Mouse (Mus musculus) embryonic fibroblast, embryonic 13.5 days (primary cell): ENCODE measurements at regions not wholly inside any gene's neighbourhood (a gene's known extent, or its start where the extent isn't known, plus 50 kb on each side); places are given as distances from the start of the nearest gene placed in this dataset.

ENCODE experiments used
- H3K27ac ChIP-seq: 2 replicates; pipeline ENCODE4 v1.5.1; 2012; ENCODE audit warnings: low read length, control low read depth, inconsistent platforms; ENCODE audit not compliant: insufficient read depth
- H3K4me1 ChIP-seq: 2 replicates; pipeline ENCODE4 v1.6.1; 2011; ENCODE audit warnings: low read length; ENCODE audit not compliant: control insufficient read depth, insufficient read depth
- H3K4me3 ChIP-seq: 2 replicates; pipeline ENCODE4 v1.5.1; 2011; ENCODE audit warnings: mild to moderate bottlenecking, control low read depth, low read length; ENCODE audit not compliant: insufficient read depth
- CTCF ChIP-seq: IDR thresholded peaks from 2 replicates; pipeline ENCODE4 v1.5.1; 2011; ENCODE audit warnings: mild to moderate bottlenecking, control low read depth, low read length, moderate library complexity, borderline replicate concordance; ENCODE audit not compliant: insufficient read depth
- POLR2A ChIP-seq: IDR thresholded peaks from 2 replicates; pipeline ENCODE4 v1.6.1; 2011; ENCODE audit warnings: low read depth, mild to moderate bottlenecking, control low read depth, low read length, moderate library complexity

DNA sequence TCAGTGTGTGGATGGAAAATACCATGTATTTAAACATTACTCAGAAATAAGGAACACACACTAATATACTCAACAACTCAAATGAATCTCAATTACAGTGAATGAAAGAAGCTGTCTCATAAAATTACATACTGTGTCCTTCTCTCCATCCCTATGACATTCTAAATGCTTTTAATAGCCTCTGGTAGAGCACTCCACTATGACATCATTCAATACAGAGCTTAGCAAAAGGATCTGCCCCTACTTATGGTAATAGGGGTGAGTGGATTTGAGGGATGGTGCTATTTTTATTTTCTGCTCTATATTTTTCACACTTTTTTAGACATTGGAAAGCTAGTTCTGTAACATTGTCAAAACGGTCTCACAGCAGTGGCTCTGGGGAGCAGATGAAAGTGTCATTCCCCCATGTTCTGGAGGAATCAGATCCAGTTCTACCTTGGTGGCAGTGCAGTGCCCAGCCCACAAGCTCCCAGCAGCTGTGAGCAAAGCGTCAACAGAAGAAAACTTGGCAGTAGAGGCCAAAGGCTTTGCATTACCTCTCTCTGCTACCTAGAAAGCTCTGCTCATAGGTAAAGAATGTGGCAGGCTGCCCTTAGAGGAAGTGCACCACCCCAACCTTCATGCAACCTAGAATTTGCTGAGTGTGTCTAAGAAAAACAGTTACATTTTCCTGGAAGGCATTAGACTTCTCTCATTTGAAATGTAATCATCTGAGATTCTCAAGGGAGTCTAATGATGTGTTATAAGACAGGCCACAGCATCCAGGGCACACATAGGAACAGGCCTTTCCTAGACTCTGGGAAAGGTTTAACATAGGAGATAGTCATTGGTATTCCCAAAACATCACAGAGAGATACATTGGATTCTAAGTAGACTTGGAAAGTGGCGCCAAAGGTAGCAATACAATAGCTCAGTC lies 138.1 kb downstream of the Snx19 start:
- Histone ChIP-seq H3K27ac (no peak overlapping the region), H3K4me3 (no peak overlapping the region)
- TF ChIP-seq CTCF (no peak), POLR2A (no peak)

DNA sequence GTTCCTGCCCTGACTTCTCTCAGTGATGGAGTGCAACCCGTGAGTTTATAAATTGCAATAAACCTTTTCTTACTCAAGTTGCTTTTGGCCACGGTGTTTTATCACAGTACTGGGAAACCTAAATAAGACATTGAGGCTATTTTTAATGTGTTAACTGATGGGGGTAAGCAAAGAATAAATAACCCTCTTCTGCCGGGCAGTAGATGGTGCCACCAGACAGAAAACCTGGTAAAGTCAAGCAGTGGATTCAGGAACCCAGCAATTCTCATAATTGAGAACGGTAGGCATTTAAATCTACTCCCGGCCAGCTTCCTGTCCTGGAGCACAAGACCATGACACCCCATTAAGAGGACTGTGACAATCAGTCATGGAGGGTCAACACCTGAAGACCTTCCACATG lies 136.5 kb downstream of the Snx19 start:
- TF ChIP-seq POLR2A (no peak), CTCF (no peak)
- Histone ChIP-seq H3K4me1 (no peaks in the 10 kb centered on the region), H3K4me3 (no peak overlapping the region), H3K27ac (no peak overlapping the region)

More for the DNA sequence above, 138.1 kb downstream of the Snx19 start:
- H3K4me1 ChIP-seq = no peaks in the 10 kb centered on the region

- H3K27ac ChIP-seq = no peak overlapping the region
- H3K4me3 ChIP-seq = no peak overlapping the region
- no peak for TF ChIP-seq CTCF
- no peak for TF ChIP-seq POLR2A
- H3K4me1 ChIP-seq = no peaks in the 10 kb centered on the region
Observed at GRCm38 (mm10) chr9:30554908-30555307, 128.0 kb downstream of the Snx19 start.

GRCm38 (mm10) chr9:30552721-30553120 lies 125.8 kb downstream of the Snx19 start:
- H3K27ac ChIP-seq = no peak overlapping the region
- no peaks in the 10 kb centered on the region for H3K4me1 ChIP-seq
- TF ChIP-seq POLR2A (no peak), CTCF (no peak)
- H3K4me3 ChIP-seq = no peak overlapping the region

GRCm38 (mm10) chr9:30549892-30550515 lies 123.1 kb downstream of the Snx19 start:
- H3K4me3 ChIP-seq = no peak overlapping the region
- no peaks in the 10 kb centered on the region for H3K4me1 ChIP-seq
- TF ChIP-seq POLR2A (no peak), CTCF (no peak)
- H3K27ac ChIP-seq = no peak overlapping the region

GRCm38 (mm10) chr9:30539858-30540257 lies 113.0 kb downstream of the Snx19 start:
- Histone ChIP-seq H3K4me1 (no peaks in the 10 kb centered on the region), H3K27ac (no peak overlapping the region), H3K4me3 (no peak overlapping the region)
- TF ChIP-seq CTCF = no peak
- no peak for TF ChIP-seq POLR2A

DNA sequence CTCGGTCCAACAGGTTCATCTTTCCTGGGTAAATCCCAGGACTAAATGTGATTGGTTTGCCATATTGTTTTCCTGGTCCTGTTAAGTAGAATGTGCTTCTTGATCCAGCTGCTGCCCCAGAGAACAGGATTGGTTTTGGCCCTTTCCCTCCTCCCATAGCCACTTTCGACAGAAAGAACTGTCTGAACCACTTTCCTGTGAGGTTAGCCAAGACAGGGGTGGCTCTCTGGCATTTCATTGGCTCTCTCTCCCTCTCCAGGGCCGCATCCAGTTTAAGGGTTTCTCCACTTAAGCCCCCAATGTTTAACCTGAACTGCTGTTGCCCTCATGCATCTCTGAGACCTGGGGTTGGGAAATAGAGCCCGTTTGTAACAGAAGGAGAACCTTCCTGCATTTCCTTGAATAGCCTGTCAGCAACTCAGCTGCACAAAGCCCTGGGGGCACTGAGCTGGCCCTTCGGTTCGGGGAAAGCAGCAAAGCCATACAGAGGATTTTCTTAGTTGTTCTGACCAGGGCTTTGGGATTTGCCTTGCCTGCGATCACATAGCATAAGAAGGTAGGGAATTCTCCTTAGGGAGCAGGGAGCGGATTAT lies 109.7 kb downstream of the Snx19 start:
- no peak overlapping the region for H3K4me3 ChIP-seq
- H3K4me1 ChIP-seq = no peaks in the 10 kb centered on the region
- no peak for TF ChIP-seq CTCF
- no peak for TF ChIP-seq POLR2A
- no peak overlapping the region for H3K27ac ChIP-seq

GRCm38 (mm10) chr9:30534961-30535360 lies 108.1 kb downstream of the Snx19 start:
- TF ChIP-seq CTCF (no peak), POLR2A (no peak)
- no peak overlapping the region for H3K4me3 ChIP-seq
- no peak overlapping the region for H3K27ac ChIP-seq
- no peaks in the 10 kb centered on the region for H3K4me1 ChIP-seq

DNA sequence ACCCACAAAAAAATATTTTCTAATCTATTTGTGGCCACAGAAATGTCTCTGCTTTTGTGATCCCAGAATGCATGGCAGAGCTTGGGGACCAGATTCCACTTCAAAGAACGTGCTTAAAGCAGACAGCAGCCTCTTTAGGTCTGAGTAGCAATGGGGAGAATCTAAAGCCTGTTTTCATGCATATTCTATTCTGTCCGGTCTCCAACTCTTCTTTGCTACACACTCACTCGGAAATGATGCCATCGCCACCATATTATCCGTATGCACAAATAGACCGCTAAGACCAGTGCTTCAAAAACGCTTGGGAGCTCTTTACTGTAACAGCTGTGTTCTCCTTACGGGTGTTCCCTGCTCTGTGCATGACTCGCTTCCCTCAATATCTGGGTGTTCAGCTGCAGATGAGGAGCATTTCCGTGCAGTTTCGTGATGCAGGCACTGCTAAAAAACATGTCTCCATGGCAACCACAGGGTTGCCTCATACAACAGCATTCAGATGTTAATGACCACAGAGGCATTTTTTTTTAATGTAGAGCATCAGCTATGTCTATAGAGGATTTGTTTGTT lies 107.0 kb downstream of the Snx19 start:
- H3K27ac ChIP-seq = no peak overlapping the region; the same call in 1 of the 2 replicates
- H3K4me3 ChIP-seq = no peak overlapping the region
- TF ChIP-seq POLR2A (no peak), CTCF (no peak)
- no peaks in the 10 kb centered on the region for H3K4me1 ChIP-seq
